Mouse (Mus musculus) brain, embryonic 14.5 days (tissue): ENCODE measurements around the gene Rnf43. TPM values are rescaled to one million over a fixed set of nuclear protein-coding genes. Genes with fewer than 3 reads are reported as not detected.

ENCODE experiments used
- DNase-seq: peaks from one replicate; pipeline ENCODE4 v3.0.0-alpha.2; 2011; ENCODE audit warnings: low read depth
- CTCF ChIP-seq: fragments of 200-500 bp; IDR thresholded peaks from 2 replicates; pipeline ENCODE4 v1.5.1; 2012; ENCODE audit warnings: inconsistent platforms, mild to moderate bottlenecking, moderate library complexity, borderline replicate concordance; ENCODE audit not compliant: insufficient read depth, insufficient read length; ENCODE audit errors: extremely low read depth
- POLR2A ChIP-seq: fragments of 200-500 bp; IDR thresholded peaks from 2 replicates; pipeline ENCODE4 v1.6.1; 2012; ENCODE audit warnings: mild to moderate bottlenecking, inconsistent platforms, borderline replicate concordance; ENCODE audit not compliant: poor library complexity, insufficient read depth, insufficient read length, severe bottlenecking; ENCODE audit errors: extremely low read depth
- polyA plus RNA-seq: library from polyadenylated mRNA; depleted of rRNA; stranded (reverse); fragments of >200 nt; gene quantifications from 2 replicates; pipeline ENCODE4 v1.2.3, GENCODE M21; 2012; rRNA removed

Gene Rnf43
- polyA plus RNA-seq, 1 experiment, result 1.4 TPM

GRCm38 (mm10) chr11:87780130-87780529 lies 117.6 kb downstream of the Rnf43 start:
- TF ChIP-seq CTCF (no peak), POLR2A (no peak)
- no peak for DNase-seq

Other genes starting within 250 kb of the Rnf43 start
- not detected in 2 replicates for gene Gm11492, start 96.1 kb upstream of the Rnf43 start, polyA plus RNA-seq
- gene Sept4, start 93.8 kb upstream of the Rnf43 start, polyA plus RNA-seq, result 17.0 and 19.4 TPM in 2 replicates
- gene Mtmr4, start 70.6 kb upstream of the Rnf43 start, polyA plus RNA-seq, result 72.7 and 80.3 TPM in 2 replicates
- gene Hsf5, start 45.6 kb upstream of the Rnf43 start, polyA plus RNA-seq, result 0.23 and 0.26 TPM in 2 replicates
- gene Supt4a, start 74.8 kb downstream of the Rnf43 start, polyA plus RNA-seq, result 118 and 147 TPM in 2 replicates
- 150 and 168 TPM in 2 replicates for gene Tspoap1, start 97.8 kb downstream of the Rnf43 start, polyA plus RNA-seq
- gene Mpo, start 130.9 kb downstream of the Rnf43 start, polyA plus RNA-seq, result 0.28 and 0.51 TPM in 2 replicates
- gene Lpo, start 165.6 kb downstream of the Rnf43 start, polyA plus RNA-seq, result 0.33 and 0.63 TPM in 2 replicates
- 21.1 and 29.7 TPM in 2 replicates for gene Mks1, start 190.5 kb downstream of the Rnf43 start, polyA plus RNA-seq
- gene Epx, start 212.8 kb downstream of the Rnf43 start, polyA plus RNA-seq, result 0.10 and 0.35 TPM in 2 replicates
- gene Olfr462, start 229.5 kb downstream of the Rnf43 start, polyA plus RNA-seq, result 0.01 TPM in 1 of 2 replicates, not detected in the other
- gene Olfr463, start 234.7 kb downstream of the Rnf43 start, polyA plus RNA-seq, result 0.05 TPM in 1 of 2 replicates, not detected in the other